Mouse (Mus musculus): ENCODE results near the gene Scgn. TPM values are rescaled to one million over a fixed set of nuclear protein-coding genes. Genes with fewer than 3 reads are reported as not detected.

Gene Scgn
- polyA plus RNA-seq, 1 experiment from 2014 or later = not detected

DNA sequence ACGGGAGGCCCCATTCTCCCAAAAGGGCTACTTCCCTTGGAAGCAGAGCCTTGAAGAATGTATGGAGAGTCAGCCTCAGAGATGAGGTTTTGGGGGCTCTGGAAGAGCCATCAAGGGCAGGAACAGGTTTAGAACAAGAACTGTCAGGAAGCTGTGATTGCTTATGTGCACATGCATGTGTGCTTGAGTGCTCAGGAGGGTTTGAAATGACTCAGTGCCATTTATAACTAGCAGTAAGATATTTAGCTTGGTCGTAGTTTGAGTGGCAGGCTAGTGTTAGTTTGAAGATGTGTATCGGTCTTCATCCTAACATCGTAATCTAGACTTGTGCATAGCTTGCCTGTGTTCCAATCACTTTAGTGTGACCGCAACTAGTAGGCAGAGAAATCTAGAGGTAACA, 84.1 kb downstream of the Scgn start:
- no peak for TF ChIP-seq CTCF (IDR thresholded peaks at IDR 0.05; ENCODE audit: low read depth)
- Histone ChIP-seq H3K9ac (no peak overlapping the region), H3K9me3 (ENCODE audit: low read depth, low read length) (no peaks in the 10 kb centered on the region), H3K36me3 (ENCODE audit: insufficient read depth) (no peaks in the 10 kb centered on the region), H3K4me1 (ENCODE audit: insufficient read depth) (no peaks in the 10 kb centered on the region), H3K27ac (ENCODE audit: low read depth) (no peak overlapping the region), H3K27me3 (ENCODE audit: insufficient read depth, low read length) (no peaks in the 10 kb centered on the region), H3K4me2 (no peak overlapping the region), H3K4me3 (ENCODE audit: low read depth, low read length) (no peak overlapping the region)
- ATAC-seq (ENCODE audit: insufficient read depth) (no peak), DNase-seq (no peak)
- whole genome bisulfite sequencing = 91% methylated on average over 5 of the region's 5 CpGs

Small RNA genes lying within 50 kb of the gene (microRNA-seq; reads per million reads assigned to microRNA genes)
- not detected for gene Gm44344 (ENCODE audit: borderline number of aligned reads)

Other genes starting within 250 kb of the Scgn start
- 11.3 and 16.9 TPM in 2 replicates for gene Hist1h3c, start 245.6 kb downstream of the Scgn start, polyA plus RNA-seq (2014; fragmentation: Nextera tagmentation; extraction: Ambion mirVana)
- 1.6 and 4.0 TPM in 2 replicates for gene Hist1h2bb, start 244.5 kb downstream of the Scgn start, polyA plus RNA-seq (2014; fragmentation: Nextera tagmentation; extraction: Ambion mirVana)
- gene Hist1h2ab, start 240.1 kb downstream of the Scgn start, polyA plus RNA-seq (2014; fragmentation: Nextera tagmentation; extraction: Ambion mirVana) = 70.8 and 71.5 TPM in 2 replicates
- 18.4 and 18.7 TPM in 2 replicates for gene Hist1h3b, start 238.9 kb downstream of the Scgn start, polyA plus RNA-seq (2014; fragmentation: Nextera tagmentation; extraction: Ambion mirVana)
- gene Hist1h4b, start 234.2 kb downstream of the Scgn start, polyA plus RNA-seq (2014; fragmentation: Nextera tagmentation; extraction: Ambion mirVana) = 4.3 and 7.5 TPM in 2 replicates
- 0.66 TPM in 1 of 2 replicates, not detected in the other for gene Hist1h4a, start 230.0 kb downstream of the Scgn start, polyA plus RNA-seq (2014; fragmentation: Nextera tagmentation; extraction: Ambion mirVana)
- gene Hist1h3a, start 228.8 kb downstream of the Scgn start, polyA plus RNA-seq (2014; fragmentation: Nextera tagmentation; extraction: Ambion mirVana) = 7.4 and 9.2 TPM in 2 replicates
- 5.2 and 5.5 TPM in 2 replicates for gene Hist1h1a, start 227.5 kb downstream of the Scgn start, polyA plus RNA-seq (2014; fragmentation: Nextera tagmentation; extraction: Ambion mirVana)
- gene Trim38, start 221.3 kb downstream of the Scgn start, polyA plus RNA-seq (2014; fragmentation: Nextera tagmentation; extraction: Ambion mirVana) = 0.12 TPM in 1 of 2 replicates, not detected in the other
- gene Slc17a2, start 184.2 kb downstream of the Scgn start, polyA plus RNA-seq (2014; fragmentation: Nextera tagmentation; extraction: Ambion mirVana) = 0.08 TPM in 1 of 2 replicates, not detected in the other
- gene Slc17a3, start 151.8 kb downstream of the Scgn start, polyA plus RNA-seq (2014; fragmentation: Nextera tagmentation; extraction: Ambion mirVana) = not detected in 2 replicates
- gene Slc17a1, start 123.5 kb downstream of the Scgn start, polyA plus RNA-seq (2014; fragmentation: Nextera tagmentation; extraction: Ambion mirVana) = not detected in 2 replicates
- not detected in 2 replicates for gene Slc17a4, start 76.2 kb downstream of the Scgn start, polyA plus RNA-seq (2014; fragmentation: Nextera tagmentation; extraction: Ambion mirVana)
- gene Hist1h2ba, start 57.1 kb downstream of the Scgn start, polyA plus RNA-seq (2014; fragmentation: Nextera tagmentation; extraction: Ambion mirVana) = not detected in 2 replicates
- not detected in 2 replicates for gene Hist1h2aa, start 56.8 kb downstream of the Scgn start, polyA plus RNA-seq (2014; fragmentation: Nextera tagmentation; extraction: Ambion mirVana)

Measured in lung, embryonic 14.5 days (tissue).